Mouse (Mus musculus) megakaryocyte, embryonic 14.5 days (primary cell): ENCODE data around the gene Cntf. TPM values are rescaled to one million over a fixed set of nuclear protein-coding genes. Genes with fewer than 3 reads are reported as not detected.
"Not testable (repeated sequence)": the region's sequence is repeated elsewhere in the genome, so short reads cannot be mapped to it uniquely, and the experiment has no call there.

Experiments used
- H3K27me3 ChIP-seq: replicated peaks from 2 replicates; pipeline ENCODE3; 2012; ENCODE audit warnings: inconsistent platforms
- H3K36me3 ChIP-seq: replicated peaks from 2 replicates; pipeline ENCODE3; 2012; ENCODE audit warnings: low read length, inconsistent platforms, mixed read lengths
- H3K4me1 ChIP-seq: 2 replicates; pipeline ENCODE4 v1.6.1; 2012; ENCODE audit warnings: inconsistent platforms
- H3K4me3 ChIP-seq: replicated peaks from 2 replicates; pipeline ENCODE3; 2012; ENCODE audit warnings: moderate library complexity, mild to moderate bottlenecking, inconsistent platforms
- H3K9me3 ChIP-seq: 2 replicates; pipeline ENCODE4 v1.6.1; 2012; ENCODE audit warnings: inconsistent platforms
- FLI1 ChIP-seq: IDR thresholded peaks from 2 replicates; pipeline ENCODE4 v1.6.1; 2012; ENCODE audit warnings: low read length, inconsistent platforms, mixed read lengths
- GATA1 ChIP-seq: IDR thresholded peaks from 3 replicates; pipeline ENCODE4 v1.6.1; 2012; ENCODE audit warnings: mixed read lengths, low read length, inconsistent platforms, borderline replicate concordance
- polyA plus RNA-seq: library from polyadenylated mRNA; stranded (reverse); fragments of >175 nt; gene quantifications from 2 replicates; pipeline ENCODE4 v1.2.3, GENCODE M21; 2012; ENCODE audit warnings: low replicate concordance; ENCODE audit not compliant: insufficient read depth

The Cntf gene
- polyA plus RNA-seq, 1 experiment = not detected

GRCm38 (mm10) chr19:12770888-12771287 lies 5.5 kb upstream of the Cntf start:
- no peaks in the 10 kb centered on the region for H3K9me3 ChIP-seq
- no peaks in the 10 kb centered on the region; the same call in 1 of the 2 replicates for H3K4me1 ChIP-seq
- no peak overlapping the region for H3K4me3 ChIP-seq
- H3K36me3 ChIP-seq = peaks cover 97% of the 10 kb centered on the region
- H3K27me3 ChIP-seq = no peaks in the 10 kb centered on the region
- no peak for TF ChIP-seq FLI1
- no peak for TF ChIP-seq GATA1

DNA sequence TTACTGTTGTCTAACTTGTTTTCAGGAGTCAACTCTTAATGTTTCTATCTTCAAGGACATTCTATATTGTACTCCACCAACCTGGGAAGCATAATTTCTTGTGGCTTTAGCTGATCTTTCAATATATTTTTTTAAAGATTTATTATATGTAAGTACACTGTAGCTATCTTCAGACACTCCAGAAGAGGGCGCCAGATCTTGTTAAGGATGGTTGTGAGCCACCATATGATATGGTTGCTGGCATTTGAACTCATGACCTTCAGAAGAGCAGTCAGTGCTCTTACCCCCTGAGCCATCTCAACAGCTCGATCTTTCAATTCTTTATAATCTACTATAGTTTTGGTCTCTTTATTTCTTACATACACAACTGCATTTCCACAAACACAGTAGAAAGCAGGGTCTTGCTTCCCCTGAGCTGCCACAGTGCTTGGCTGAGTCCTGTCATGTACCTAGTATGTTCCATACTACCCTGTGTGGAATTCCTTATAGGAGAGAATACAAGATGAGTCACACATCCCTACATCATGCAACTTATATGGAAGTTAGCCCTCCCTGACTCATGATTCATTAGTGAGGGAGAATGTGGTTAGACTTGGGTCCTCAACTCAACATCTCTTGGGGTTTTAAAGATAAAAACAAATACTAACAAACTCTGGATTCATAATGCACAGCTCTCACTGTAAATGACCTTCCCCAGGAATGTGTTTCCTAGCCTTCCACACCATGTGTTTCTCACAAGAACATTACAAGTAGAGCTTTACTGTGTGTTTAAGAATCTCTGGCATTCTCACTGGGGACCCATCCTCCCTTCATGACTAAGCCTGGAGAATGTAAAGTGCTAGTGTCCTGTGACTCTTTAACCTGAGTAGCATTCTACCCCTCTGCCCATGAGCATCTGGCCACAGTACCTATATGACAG lies 3.0 kb downstream of the Cntf start:
- Histone ChIP-seq H3K27me3 (no peaks in the 10 kb centered on the region), H3K4me1 (no peaks in the 10 kb centered on the region; the same call in 1 of the 2 replicates), H3K9me3 (no peaks in the 10 kb centered on the region), H3K4me3 (no peak overlapping the region), H3K36me3 (peaks cover 51% of the 10 kb centered on the region)
- TF ChIP-seq FLI1 = no peak
- TF ChIP-seq GATA1 = no peak

- Histone ChIP-seq H3K27me3 (no peaks in the 10 kb centered on the region), H3K36me3 (peaks cover 26% of the 10 kb centered on the region), H3K4me1 (no peaks in the 10 kb centered on the region), H3K4me3 (no peak overlapping the region), H3K9me3 (no peaks in the 10 kb centered on the region)
- TF ChIP-seq GATA1 (no peak), FLI1 (no peak)
These were observed 5.8 kb downstream of the Cntf start for GRCm38 (mm10) chr19:12759656-12760055.

DNA sequence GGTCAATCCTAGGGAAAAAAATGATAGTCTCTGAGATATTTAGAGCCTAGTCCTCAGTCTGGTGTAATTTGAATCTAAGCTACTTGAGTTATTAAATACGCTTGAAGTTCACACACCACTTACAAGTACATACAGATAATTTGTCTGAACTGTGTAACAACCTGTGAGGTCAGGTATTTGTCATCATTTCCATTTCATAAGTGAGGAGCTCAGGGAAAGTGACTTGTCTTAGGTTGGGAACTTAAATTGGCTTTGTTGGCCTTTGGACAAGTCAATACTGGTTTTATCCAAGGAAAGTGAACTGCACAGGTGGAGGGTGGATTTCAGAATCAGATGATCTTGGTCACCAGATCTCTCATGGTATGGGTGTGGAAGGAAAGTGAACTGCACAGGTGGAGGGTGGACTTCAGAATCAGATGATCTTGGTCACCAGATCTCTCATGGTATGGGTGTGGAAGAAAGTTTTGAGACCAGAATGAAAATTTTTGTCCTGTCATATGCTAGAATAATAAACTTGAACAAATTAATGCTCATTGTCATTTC lies 6.4 kb downstream of the Cntf start:
- Histone ChIP-seq H3K4me1 (no peaks in the 10 kb centered on the region), H3K36me3 (peaks cover 20% of the 10 kb centered on the region), H3K27me3 (no peaks in the 10 kb centered on the region), H3K4me3 (no peak overlapping the region), H3K9me3 (no peaks in the 10 kb centered on the region)
- TF ChIP-seq GATA1 = no peak
- TF ChIP-seq FLI1 = no peak

DNA sequence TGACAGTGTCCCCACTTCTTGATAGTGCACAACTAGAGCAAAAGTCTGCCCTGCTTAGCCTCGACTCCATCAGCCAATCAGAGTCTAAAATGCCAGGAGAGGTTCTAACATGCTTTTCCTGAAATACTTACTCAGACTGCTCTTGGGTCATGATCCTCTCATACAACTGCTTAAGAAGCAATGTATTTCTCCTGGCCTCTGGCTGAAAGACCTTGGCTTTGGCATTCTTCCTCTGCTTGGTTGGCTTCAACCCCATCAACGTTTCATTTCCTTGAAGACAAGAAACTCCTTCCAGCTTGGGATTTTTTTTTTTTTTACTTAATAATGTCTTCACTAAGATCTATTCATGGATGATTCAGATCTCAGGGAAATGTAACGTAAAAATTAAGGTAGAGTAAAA lies 9.1 kb downstream of the Cntf start:
- no peaks in the 10 kb centered on the region for H3K9me3 ChIP-seq
- H3K27me3 ChIP-seq = no peaks in the 10 kb centered on the region
- TF ChIP-seq FLI1 = no peak
- TF ChIP-seq GATA1 = no peak
- H3K4me1 ChIP-seq = no peaks in the 10 kb centered on the region
- no peak overlapping the region for H3K4me3 ChIP-seq
- H3K36me3 ChIP-seq = no peaks in the 10 kb centered on the region

- H3K9me3 ChIP-seq = no peaks in the 10 kb centered on the region
- TF ChIP-seq GATA1 (no peak), FLI1 (no peak)
- no peaks in the 10 kb centered on the region for H3K36me3 ChIP-seq
- H3K4me1 ChIP-seq = no peaks in the 10 kb centered on the region
- H3K27me3 ChIP-seq = no peaks in the 10 kb centered on the region
- no peak overlapping the region for H3K4me3 ChIP-seq
These were observed 33.5 kb downstream of the Cntf start for GRCm38 (mm10) chr19:12731950-12732349.

GRCm38 (mm10) chr19:12731036-12731435 lies 34.4 kb downstream of the Cntf start:
- Histone ChIP-seq H3K27me3 (no peaks in the 10 kb centered on the region), H3K4me1 (no peaks in the 10 kb centered on the region), H3K9me3 (no peaks in the 10 kb centered on the region), H3K4me3 (no peak overlapping the region), H3K36me3 (no peaks in the 10 kb centered on the region)
- no peak for TF ChIP-seq GATA1
- TF ChIP-seq FLI1 = no peak

GRCm38 (mm10) chr19:12725851-12726250 lies 39.6 kb downstream of the Cntf start:
- H3K36me3 ChIP-seq = no peaks in the 10 kb centered on the region

GRCm38 (mm10) chr19:12722308-12722707 lies 43.1 kb downstream of the Cntf start:
- Histone ChIP-seq H3K36me3 (no peaks in the 10 kb centered on the region), H3K27me3 (no peaks in the 10 kb centered on the region), H3K4me3 (no peak overlapping the region), H3K9me3 (no peaks in the 10 kb centered on the region), H3K4me1 (peaks cover 4% of the 10 kb centered on the region; the same call in 1 of the 2 replicates)
- TF ChIP-seq FLI1 (no peak), GATA1 (no peak)

More at GRCm38 (mm10) chr19:12725851-12726250, 39.6 kb downstream of the Cntf start:
- H3K4me1 ChIP-seq = no peaks in the 10 kb centered on the region
- H3K4me3 ChIP-seq = no peak overlapping the region
- H3K9me3 ChIP-seq = no peaks in the 10 kb centered on the region
- no peaks in the 10 kb centered on the region for H3K27me3 ChIP-seq
- TF ChIP-seq GATA1 (no peak), FLI1 (no peak)

DNA sequence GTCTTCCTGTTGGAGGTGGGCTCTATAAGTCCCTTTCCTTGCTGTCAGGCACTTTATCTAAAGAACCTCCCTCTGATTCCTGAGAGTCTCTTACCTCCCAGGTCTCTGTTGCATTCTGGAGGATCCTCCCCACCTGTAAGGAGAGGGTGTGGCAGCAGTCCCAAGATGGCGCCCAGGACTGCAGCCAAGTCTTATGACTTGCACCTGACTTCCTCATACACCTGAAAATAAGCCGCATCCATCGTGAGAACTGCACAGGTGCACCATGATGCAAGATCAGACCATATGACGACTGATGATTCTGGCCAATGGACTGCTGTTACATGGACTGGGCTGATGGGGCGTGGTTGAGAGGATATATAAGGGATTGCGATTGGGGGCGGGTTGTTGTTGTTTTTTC lies 43.8 kb downstream of the Cntf start:
- not testable (repeated sequence) for H3K27me3 ChIP-seq, H3K4me3 ChIP-seq, H3K4me1 ChIP-seq, H3K9me3 ChIP-seq, H3K36me3 ChIP-seq

GRCm38 (mm10) chr19:12720919-12721318 lies 44.5 kb downstream of the Cntf start:
- H3K4me3 ChIP-seq, H3K4me1 ChIP-seq, H3K27me3 ChIP-seq, H3K36me3 ChIP-seq, H3K9me3 ChIP-seq: not testable (repeated sequence)
